Mouse (Mus musculus): ENCODE measurements around the gene Zfp280b. TPM values are rescaled to one million over a fixed set of nuclear protein-coding genes. Genes with fewer than 3 reads are reported as not detected.

Zfp280b gene
- polyA plus RNA-seq, 1 experiment from 2014 or later: 38.4 TPM

DNA sequence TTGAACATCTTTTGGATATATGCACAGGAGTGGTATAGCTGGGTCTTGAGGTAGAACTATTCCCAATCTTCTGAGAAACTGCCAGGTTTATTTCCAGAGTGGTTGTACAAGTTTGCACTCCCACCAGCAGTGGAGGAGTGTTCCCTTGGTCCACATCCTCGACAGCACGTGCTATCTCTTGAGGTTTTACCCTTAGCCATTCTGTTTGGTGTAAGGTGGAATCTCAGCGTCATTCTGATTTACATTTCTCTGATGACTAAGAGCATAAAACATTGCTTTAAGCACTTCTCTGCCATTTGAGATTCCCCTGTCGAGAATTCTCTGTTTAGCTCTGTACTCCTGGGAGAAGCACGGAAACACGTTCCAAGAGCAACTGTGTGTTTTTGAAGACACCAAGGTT lies 19.5 kb upstream of the Zfp280b start:
- H3K36me3 ChIP-seq (replicated peaks): no peaks in the 10 kb centered on the region
- 82% methylated on average over 6 of the region's 6 CpGs for WGBS
- no peaks in the 10 kb centered on the region for H3K4me1 ChIP-seq
- 0 out of 2 replicates have a peak, but pooled peaks cover 5% of the 10 kb centered on the region for H3K9me3 ChIP-seq
- no peaks in the 10 kb centered on the region for H3K27me3 ChIP-seq (replicated peaks; ENCODE audit: low read depth, poor library complexity, severe bottlenecking)
- H3K27ac ChIP-seq (replicated peaks): no peak overlapping the region
- DNase-seq (ENCODE audit: low spot score): no peak
- no peak overlapping the region for H3K4me3 ChIP-seq

DNA sequence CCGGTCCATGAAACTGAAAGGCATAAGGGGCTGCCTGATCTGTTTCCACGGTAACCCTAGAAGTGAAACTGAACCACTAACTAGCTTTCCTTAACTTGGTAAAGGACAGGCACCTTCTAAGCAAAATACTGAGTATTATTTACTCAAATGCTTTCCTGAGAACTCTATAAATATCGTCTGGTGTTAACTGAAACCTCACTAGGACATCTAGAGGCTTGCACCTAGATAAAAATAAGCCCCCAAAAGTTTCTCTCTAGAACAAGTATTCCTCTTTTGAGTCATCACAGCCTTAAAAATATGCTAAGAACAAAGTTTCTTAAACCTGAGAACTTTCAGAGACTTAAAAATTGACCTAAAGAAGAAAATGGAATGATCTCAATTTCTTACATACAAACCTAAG lies 15.6 kb upstream of the Zfp280b start:
- Histone ChIP-seq H3K4me1 (no peaks in the 10 kb centered on the region), H3K27ac (replicated peaks) (no peak overlapping the region), H3K9me3 (0 out of 2 replicates have a peak, but pooled peaks cover 5% of the 10 kb centered on the region), H3K36me3 (replicated peaks) (no peaks in the 10 kb centered on the region), H3K4me3 (no peak overlapping the region), H3K27me3 (replicated peaks; ENCODE audit: low read depth, poor library complexity, severe bottlenecking) (no peaks in the 10 kb centered on the region)
- WGBS: 90% methylated on average over 3 of the region's 3 CpGs
- DNase-seq (ENCODE audit: low spot score): no peak

DNA sequence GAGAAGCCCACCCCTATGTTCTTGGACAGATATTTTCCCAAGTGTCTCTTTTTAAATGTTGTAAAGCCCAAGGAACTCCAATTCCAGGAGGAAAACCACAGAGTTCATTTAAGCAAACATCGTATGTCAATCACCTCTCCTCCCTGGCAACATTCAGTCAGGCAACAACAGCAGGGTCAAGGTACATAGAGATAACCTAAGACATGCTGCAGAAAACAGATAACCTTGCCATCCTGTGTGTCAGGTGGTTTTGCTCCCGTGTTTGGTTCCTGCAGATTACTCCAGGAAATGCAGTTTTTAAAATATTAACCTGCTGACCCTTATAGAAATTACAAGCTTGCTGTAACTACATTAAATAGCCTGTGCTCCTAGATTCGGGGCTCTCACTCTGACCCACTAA lies 10.7 kb upstream of the Zfp280b start:
- Histone ChIP-seq H3K4me1 (no peaks in the 10 kb centered on the region), H3K4me3 (no peak overlapping the region), H3K36me3 (replicated peaks) (no peaks in the 10 kb centered on the region), H3K27ac (replicated peaks) (no peak overlapping the region), H3K27me3 (replicated peaks; ENCODE audit: low read depth, poor library complexity, severe bottlenecking) (no peaks in the 10 kb centered on the region), H3K9me3 (0 out of 2 replicates have a peak, but pooled peaks cover 7% of the 10 kb centered on the region)
- DNase-seq (ENCODE audit: low spot score): no peak
- 77% methylated on average over 3 of the region's 3 CpGs for WGBS

DNA sequence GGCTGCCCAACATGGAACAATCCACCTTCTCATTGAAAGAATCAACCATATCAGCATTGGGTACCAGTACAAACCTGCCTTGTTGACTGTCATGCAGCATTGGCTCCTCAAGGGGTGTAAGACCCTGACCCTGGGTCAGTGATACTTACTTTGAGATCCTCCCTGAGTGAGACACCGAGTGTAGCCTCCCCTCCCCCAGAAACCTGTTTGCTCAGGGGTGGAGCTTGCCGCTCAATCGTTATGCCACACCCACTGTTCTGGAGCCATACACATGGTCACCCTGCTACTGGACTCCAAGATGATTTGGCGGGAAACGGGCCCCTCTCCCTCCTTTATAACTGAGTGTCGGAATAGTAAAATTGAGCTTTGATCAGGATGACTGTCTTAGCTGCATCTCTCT lies 8.5 kb upstream of the Zfp280b start:
- H3K9me3 ChIP-seq: 0 out of 2 replicates have a peak, but pooled peaks cover 7% of the 10 kb centered on the region
- 94% methylated on average over 6 of the region's 6 CpGs for WGBS
- no peaks in the 10 kb centered on the region for H3K36me3 ChIP-seq (replicated peaks)
- no peak overlapping the region for H3K27ac ChIP-seq (replicated peaks)
- peaks cover 8% of the 10 kb centered on the region for H3K4me1 ChIP-seq
- no peaks in the 10 kb centered on the region for H3K27me3 ChIP-seq (replicated peaks; ENCODE audit: low read depth, poor library complexity, severe bottlenecking)
- H3K4me3 ChIP-seq: no peak overlapping the region
- no peak for DNase-seq (ENCODE audit: low spot score)

DNA sequence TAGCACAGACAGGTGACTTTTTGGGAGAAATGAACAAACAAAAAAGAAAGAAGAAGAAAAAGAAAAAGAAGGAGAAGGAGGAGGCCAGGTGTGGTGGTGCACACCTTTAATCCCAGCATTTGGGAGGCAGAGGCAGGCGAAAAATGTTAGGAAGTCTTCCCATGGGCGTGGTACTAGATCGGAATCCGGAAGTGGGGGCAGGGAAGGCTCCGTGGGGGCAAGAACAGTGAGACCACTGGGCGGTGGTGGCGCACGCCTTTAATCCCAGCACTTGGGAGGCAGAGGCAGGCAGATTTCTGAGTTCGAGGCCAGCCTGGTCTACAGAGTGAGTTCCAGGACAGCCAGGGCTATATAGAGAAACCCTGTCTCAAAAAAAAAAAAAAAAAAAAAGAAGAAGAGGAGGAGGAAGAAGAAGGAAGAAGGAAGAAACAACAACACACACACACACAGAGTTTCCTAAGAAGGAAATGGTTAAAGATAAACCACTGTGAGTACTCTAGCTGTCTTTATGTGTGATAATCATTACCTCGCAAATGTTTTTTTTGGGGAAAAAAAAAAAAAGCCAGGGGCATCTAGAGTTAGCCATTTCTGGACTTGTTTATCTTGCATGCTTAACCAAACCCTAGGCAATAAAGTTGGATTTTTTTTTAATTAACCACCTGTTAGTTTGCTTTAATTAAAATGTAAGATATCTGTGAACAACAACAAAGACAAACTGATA lies 6.8 kb upstream of the Zfp280b start:
- H3K4me3 ChIP-seq: no peak overlapping the region
- 0 out of 2 replicates have a peak, but pooled peaks cover 7% of the 10 kb centered on the region for H3K9me3 ChIP-seq
- no peaks in the 10 kb centered on the region for H3K36me3 ChIP-seq (replicated peaks)
- peaks cover 8% of the 10 kb centered on the region for H3K4me1 ChIP-seq
- 90% methylated on average over 10 of the region's 10 CpGs for WGBS
- H3K27me3 ChIP-seq (replicated peaks; ENCODE audit: low read depth, poor library complexity, severe bottlenecking): no peaks in the 10 kb centered on the region
- DNase-seq (ENCODE audit: low spot score): no peak
- H3K27ac ChIP-seq (replicated peaks): no peak overlapping the region

DNA sequence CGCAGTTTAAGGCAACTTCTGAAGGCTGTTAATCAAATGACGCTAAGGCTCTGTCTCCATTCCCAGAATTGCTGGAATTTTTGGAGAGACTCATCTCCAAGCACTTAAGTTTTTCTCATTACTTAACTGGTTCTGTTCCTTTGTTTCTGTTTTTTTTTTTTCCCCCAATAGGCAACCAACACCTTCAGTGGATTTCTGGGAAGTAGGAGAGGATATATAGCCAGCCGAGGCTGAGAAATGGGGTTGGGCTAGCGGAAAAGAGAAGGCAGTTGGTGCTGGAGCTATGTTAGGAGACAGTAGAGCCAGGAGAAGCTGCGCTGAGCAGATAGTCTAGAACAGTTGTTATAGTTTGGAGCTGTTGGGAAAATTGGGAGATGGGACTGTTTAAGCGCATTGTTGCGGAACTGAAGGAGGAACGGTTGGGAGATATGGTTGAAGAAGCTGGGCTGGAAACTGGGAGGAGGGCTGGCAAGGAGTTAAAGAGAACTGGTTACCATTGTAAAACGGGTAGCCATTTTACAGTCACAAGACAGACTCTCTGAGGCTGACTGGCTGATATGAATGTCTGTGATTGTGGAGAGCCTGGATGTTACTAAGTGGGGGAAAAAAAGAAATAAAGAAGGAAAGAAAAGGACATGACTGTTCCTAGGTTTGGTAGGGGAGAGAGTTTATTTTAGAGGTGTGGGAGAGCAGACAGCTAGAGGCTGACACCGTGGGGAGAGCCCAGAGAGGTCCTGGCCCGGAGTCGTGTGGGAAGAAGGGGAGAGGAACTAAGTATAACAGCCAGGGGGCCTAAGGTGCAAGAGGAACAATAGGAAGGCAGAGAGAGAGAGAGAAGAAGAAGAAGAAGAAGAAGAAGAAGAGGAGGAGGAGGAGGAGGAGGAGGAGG lies 5.1 kb upstream of the Zfp280b start:
- H3K27ac ChIP-seq (replicated peaks): no peak overlapping the region
- peaks cover 12% of the 10 kb centered on the region for H3K4me1 ChIP-seq
- no peak for DNase-seq (ENCODE audit: low spot score)
- no peaks in the 10 kb centered on the region for H3K36me3 ChIP-seq (replicated peaks)
- H3K27me3 ChIP-seq (replicated peaks; ENCODE audit: low read depth, poor library complexity, severe bottlenecking): no peaks in the 10 kb centered on the region
- WGBS: 64% methylated on average over 12 of the region's 12 CpGs
- H3K4me3 ChIP-seq: no peak overlapping the region
- 0 out of 2 replicates have a peak, but pooled peaks cover 7% of the 10 kb centered on the region for H3K9me3 ChIP-seq

DNA sequence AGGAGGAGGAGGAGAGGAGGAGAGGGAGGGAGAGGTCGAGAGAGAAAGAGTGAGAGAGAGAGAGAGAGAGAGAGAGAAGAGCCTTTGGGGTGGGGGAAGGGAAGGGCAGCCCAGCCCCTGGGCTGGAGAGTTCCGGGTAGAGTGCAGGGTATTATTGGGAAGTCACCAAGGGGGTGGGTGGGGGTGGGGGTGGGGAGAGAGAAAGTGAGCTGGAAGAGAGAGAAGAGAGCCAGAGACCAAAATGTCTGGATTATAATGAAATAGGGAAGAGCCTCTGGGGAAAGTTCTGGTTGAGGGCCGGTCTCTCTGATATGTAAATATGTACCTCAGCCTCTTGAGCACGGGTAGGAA lies 4.5 kb upstream of the Zfp280b start:
- no peak for DNase-seq (ENCODE audit: low spot score)
- no peak overlapping the region for H3K27ac ChIP-seq (replicated peaks)
- H3K36me3 ChIP-seq (replicated peaks): no peaks in the 10 kb centered on the region
- no peak overlapping the region for H3K4me3 ChIP-seq
- WGBS: 26% methylated on average over 4 of the region's 4 CpGs
- peaks cover 12% of the 10 kb centered on the region for H3K4me1 ChIP-seq
- H3K27me3 ChIP-seq (replicated peaks; ENCODE audit: low read depth, poor library complexity, severe bottlenecking): no peaks in the 10 kb centered on the region
- 0 out of 2 replicates have a peak, but pooled peaks cover 7% of the 10 kb centered on the region for H3K9me3 ChIP-seq

DNA sequence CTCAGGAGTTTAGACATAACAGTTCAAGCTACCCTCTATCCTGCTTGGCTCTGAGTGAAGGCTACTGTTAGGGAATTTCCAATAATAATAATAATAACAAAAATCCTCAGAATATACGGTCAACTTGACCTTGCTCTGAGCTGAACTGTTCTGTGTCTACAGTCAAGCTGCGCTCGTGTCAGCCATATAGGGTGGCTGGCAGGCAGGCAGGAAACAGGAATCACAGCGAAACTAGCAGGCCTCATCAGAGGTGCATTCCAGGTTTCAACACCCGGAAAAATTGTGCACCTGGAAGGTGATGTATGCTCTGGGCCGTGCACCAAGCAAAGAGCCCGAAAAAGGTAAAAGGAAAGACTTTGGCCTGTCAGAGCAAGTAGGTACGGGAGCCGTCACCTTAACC lies 4.1 kb upstream of the Zfp280b start:
- H3K27me3 ChIP-seq (replicated peaks; ENCODE audit: low read depth, poor library complexity, severe bottlenecking): no peaks in the 10 kb centered on the region
- no peaks in the 10 kb centered on the region for H3K36me3 ChIP-seq (replicated peaks)
- no peak overlapping the region for H3K4me3 ChIP-seq
- peaks cover 16% of the 10 kb centered on the region for H3K4me1 ChIP-seq
- no peak overlapping the region for H3K27ac ChIP-seq (replicated peaks)
- WGBS: 68% methylated on average over 9 of the region's 9 CpGs
- H3K9me3 ChIP-seq: 0 out of 2 replicates have a peak, but pooled peaks cover 7% of the 10 kb centered on the region
- DNase-seq (ENCODE audit: low spot score): no peak

DNA sequence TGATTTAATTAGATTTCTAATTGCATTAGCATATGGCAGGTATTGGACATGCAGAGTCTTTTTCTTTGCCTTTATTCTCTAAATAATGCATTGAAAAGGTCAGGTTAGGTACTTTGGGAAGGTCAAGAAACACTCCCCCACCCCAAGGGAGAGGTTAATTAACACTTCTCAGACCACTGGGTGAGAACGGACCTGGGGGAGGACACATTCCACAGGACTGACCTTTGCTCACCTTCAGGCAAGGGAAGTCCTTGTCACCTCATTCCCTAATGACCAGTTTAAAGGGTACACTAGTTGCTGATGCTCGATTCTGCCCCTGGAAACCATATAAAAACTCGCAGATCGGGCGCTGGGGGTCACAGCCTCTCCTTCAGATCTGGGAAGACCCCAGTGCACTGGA lies 3.2 kb upstream of the Zfp280b start:
- H3K27ac ChIP-seq (replicated peaks): no peak overlapping the region
- peaks cover 5% of the 10 kb centered on the region for H3K36me3 ChIP-seq (replicated peaks)
- no peak for DNase-seq (ENCODE audit: low spot score)
- H3K27me3 ChIP-seq (replicated peaks; ENCODE audit: low read depth, poor library complexity, severe bottlenecking): no peaks in the 10 kb centered on the region
- 57% methylated on average over 5 of the region's 5 CpGs for WGBS
- H3K4me3 ChIP-seq: no peak overlapping the region
- 0 out of 2 replicates have a peak, but pooled peaks cover 7% of the 10 kb centered on the region for H3K9me3 ChIP-seq
- peaks cover 19% of the 10 kb centered on the region for H3K4me1 ChIP-seq

DNA sequence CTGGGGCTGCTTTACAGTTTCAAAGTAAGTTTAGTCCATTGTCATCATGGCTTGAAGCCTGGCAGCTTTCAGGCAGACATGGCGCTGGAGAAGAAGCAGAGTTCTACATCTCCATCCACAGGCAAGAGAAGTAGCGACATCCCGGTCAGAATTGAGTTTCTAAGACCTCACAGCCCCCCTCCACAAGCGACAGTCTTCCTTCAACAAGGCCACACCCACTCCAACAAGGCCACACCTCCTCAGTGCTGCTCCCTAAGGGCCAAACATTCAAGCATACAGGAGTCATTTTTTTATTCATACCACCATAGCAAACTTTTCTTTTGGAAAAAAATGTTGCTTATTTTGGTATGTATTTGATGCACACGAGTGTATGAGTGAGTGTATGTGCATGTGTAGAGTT lies 2.0 kb upstream of the Zfp280b start:
- no peak overlapping the region for H3K4me3 ChIP-seq
- 63% methylated on average over 5 of the region's 5 CpGs for WGBS
- H3K4me1 ChIP-seq: peaks cover 19% of the 10 kb centered on the region
- no peaks in the 10 kb centered on the region for H3K9me3 ChIP-seq
- peaks cover 18% of the 10 kb centered on the region for H3K36me3 ChIP-seq (replicated peaks)
- no peak for DNase-seq (ENCODE audit: low spot score)
- no peak overlapping the region for H3K27ac ChIP-seq (replicated peaks)
- H3K27me3 ChIP-seq (replicated peaks; ENCODE audit: low read depth, poor library complexity, severe bottlenecking): no peaks in the 10 kb centered on the region

DNA sequence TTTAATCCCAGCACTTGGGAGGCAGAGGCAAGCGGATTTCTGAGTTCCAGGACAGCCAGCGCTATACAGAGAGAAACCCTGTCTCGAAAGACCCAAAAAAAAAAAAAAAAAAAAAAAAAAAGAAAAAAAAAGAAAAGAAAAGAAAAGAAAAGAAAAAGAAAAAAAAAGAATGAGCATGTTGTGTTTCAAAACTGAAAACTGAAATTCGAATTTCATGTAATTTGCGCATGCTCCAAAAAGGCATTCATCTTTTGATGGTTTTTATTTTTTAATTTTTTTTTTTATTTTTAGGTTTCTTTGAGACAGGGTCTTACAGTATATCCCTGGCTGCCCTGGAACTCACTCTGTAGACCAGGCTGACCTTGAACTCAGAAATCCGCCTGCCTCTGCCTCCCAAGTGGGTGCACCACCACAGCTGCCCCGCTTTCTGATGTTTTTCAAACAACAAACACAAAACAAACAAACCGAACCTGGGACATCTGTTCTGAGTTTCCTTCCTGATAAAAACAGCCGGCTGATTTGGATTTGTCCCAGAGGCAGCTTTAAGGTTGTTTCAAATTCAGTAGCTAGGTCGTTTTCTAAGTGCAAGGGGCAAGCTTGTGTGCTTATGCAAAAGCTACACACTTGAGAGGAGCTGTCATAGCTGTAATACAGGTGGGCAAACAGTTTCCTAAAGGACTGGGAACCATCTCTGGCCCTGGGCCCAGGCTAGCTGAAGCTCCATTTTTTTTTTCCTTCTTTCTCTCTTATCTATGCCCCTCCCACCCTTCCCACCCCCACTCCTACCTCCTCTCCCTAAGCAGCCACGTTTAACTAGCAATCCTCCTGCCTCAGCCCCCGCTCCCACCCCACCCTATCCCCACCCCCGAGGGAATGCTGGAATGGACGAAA lies 694 bp upstream of the Zfp280b start:
- no peak for DNase-seq (ENCODE audit: low spot score)
- H3K4me1 ChIP-seq: peaks cover 19% of the 10 kb centered on the region
- H3K36me3 ChIP-seq (replicated peaks): peaks cover 27% of the 10 kb centered on the region
- peak overlapping the region; percentile 96 for H3K27ac ChIP-seq (replicated peaks)
- no peaks in the 10 kb centered on the region for H3K9me3 ChIP-seq
- H3K27me3 ChIP-seq (replicated peaks; ENCODE audit: low read depth, poor library complexity, severe bottlenecking): no peaks in the 10 kb centered on the region
- 52% methylated on average over 14 of the region's 14 CpGs for WGBS
- H3K4me3 ChIP-seq: peak overlapping the region; percentile 95

DNA sequence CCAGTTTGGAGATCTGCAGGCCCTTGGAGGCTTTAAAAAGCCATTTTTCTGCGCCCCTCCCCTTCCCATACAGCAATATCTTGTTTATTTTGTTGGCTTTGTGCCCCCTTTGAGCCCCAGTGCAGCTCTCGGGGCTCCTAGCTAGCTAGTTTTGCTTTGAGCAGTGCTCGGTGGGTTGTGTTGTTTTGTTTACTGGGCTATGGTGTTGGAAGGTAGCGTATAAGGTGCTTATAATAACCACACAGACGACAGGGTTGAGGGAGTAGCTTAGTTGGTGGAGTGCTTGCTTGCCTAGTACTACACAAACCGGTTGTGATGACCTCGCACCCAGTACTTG lies 637 bp downstream of the Zfp280b start:
- H3K4me3 ChIP-seq: peak overlapping the region; percentile 95
- H3K9me3 ChIP-seq: no peaks in the 10 kb centered on the region
- peaks cover 13% of the 10 kb centered on the region for H3K4me1 ChIP-seq
- DNase-seq (ENCODE audit: low spot score): no peak
- H3K36me3 ChIP-seq (replicated peaks): peaks cover 40% of the 10 kb centered on the region
- WGBS: 20% methylated on average over 7 of the region's 7 CpGs
- H3K27ac ChIP-seq (replicated peaks): peak overlapping the region; percentile 96
- H3K27me3 ChIP-seq (replicated peaks; ENCODE audit: low read depth, poor library complexity, severe bottlenecking): no peaks in the 10 kb centered on the region
